Mouse (Mus musculus) ES-Bruce4 (cell line): ENCODE results near the gene Sgpp2. TPM values are rescaled to one million over a fixed set of nuclear protein-coding genes. Genes with fewer than 3 reads are reported as not detected.

Source experiments
- H3K27ac ChIP-seq: 2 replicates; pipeline ENCODE4 v1.5.1; 2012; ENCODE audit warnings: low read length, inconsistent platforms; ENCODE audit not compliant: insufficient read depth
- H3K27me3 ChIP-seq: 2 replicates; pipeline ENCODE4 v1.6.1; 2012; ENCODE audit warnings: mild to moderate bottlenecking, low read length, inconsistent platforms; ENCODE audit not compliant: control insufficient read depth, poor library complexity, insufficient read depth, severe bottlenecking
- H3K36me3 ChIP-seq: 2 replicates; pipeline ENCODE4 v1.6.1; 2012; ENCODE audit warnings: inconsistent platforms, mild to moderate bottlenecking, low read length, moderate library complexity; ENCODE audit not compliant: control insufficient read depth, poor library complexity, insufficient read depth, severe bottlenecking
- H3K4me1 ChIP-seq: one replicate; pipeline ENCODE4 v1.8.1; 2011; ENCODE audit warnings: low read length; ENCODE audit not compliant: control insufficient read depth, insufficient read depth
- H3K4me3 ChIP-seq: 2 replicates; pipeline ENCODE4 v1.5.1; 2011; ENCODE audit warnings: low read depth, mild to moderate bottlenecking, low read length
- H3K9ac ChIP-seq: 2 replicates; pipeline ENCODE4 v1.6.1; 2012; ENCODE audit warnings: low read depth, mild to moderate bottlenecking, inconsistent platforms; ENCODE audit not compliant: poor library complexity, severe bottlenecking
- H3K9me3 ChIP-seq: replicated peaks from 2 replicates; pipeline ENCODE4 v1.6.1; 2012; ENCODE audit warnings: mild to moderate bottlenecking, low read length, inconsistent platforms; ENCODE audit not compliant: control insufficient read depth, poor library complexity, insufficient read depth, severe bottlenecking
- CTCF ChIP-seq: IDR thresholded peaks from one replicate; pipeline ENCODE4 v1.8.1; 2011; ENCODE audit warnings: low read depth, low read length
- EP300 ChIP-seq: IDR thresholded peaks from 2 replicates; pipeline ENCODE4 v1.6.1; 2011; ENCODE audit warnings: low read depth, low read length; ENCODE audit not compliant: insufficient read depth
- POLR2A ChIP-seq: IDR thresholded peaks from one replicate; pipeline ENCODE4 v1.8.1; 2011; ENCODE audit warnings: low read length; ENCODE audit not compliant: insufficient read depth
- polyA plus RNA-seq: library from polyadenylated mRNA; stranded (reverse); fragments of >200 nt; gene quantifications from 2 replicates; pipeline ENCODE4 v1.2.4, GENCODE M21; 2011; ENCODE audit warnings: low read depth; ENCODE audit not compliant: missing spikeins, insufficient read depth, insufficient read length

Sgpp2 gene
- polyA plus RNA-seq, 1 experiment: 0.19 TPM

GRCm38 (mm10) chr1:78448091-78448490 is 137.9 kb downstream of the Sgpp2 start:
- Histone ChIP-seq H3K27ac (no peak overlapping the region), H3K27me3 (no peaks in the 10 kb centered on the region), H3K9me3 (no peaks in the 10 kb centered on the region), H3K4me1 (no peaks in the 10 kb centered on the region), H3K9ac (no peak overlapping the region), H3K4me3 (no peak overlapping the region), H3K36me3 (peaks cover 45% of the 10 kb centered on the region)
- no peak for TF ChIP-seq CTCF

DNA sequence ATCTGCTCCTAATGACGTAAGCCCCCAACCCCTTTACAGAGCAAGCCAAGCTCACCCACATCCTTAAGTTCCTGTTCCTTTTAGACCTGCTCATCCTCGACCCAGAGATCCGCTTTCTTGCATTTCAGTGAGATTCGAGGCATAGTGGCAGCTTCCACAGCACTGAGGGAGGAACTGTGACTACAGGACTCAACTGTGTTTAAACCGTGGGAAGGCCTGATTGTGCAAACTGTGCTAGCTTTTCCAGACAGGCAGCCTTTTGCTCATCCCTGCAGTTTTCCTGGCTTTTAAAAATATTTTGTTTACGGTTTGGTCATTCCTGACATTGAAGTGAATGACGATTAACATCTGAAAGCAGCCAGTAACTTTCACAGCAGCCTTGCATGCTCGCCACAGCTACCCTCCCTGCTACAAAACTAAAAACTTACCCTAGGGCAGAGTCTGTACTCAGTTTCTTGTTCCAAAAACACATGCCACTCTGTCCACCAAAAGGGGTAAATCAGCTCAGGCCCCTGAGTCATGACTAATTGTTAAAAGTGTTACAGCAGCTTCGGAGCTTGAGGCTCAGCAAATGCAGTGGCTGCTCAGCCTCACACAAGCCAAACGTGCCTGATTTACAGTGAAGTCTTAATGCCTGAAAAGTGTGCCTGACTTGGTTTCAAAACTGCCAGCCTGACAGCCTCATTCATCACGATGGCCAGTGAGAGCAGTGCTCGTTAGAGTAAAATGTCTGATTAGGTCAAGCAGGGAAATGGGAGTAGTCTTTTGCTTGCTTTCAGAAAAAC is 141.1 kb downstream of the Sgpp2 start:
- Histone ChIP-seq H3K9ac (no peak overlapping the region), H3K36me3 (peaks cover 46% of the 10 kb centered on the region), H3K27ac (no peak overlapping the region), H3K9me3 (no peaks in the 10 kb centered on the region), H3K27me3 (no peaks in the 10 kb centered on the region), H3K4me1 (no peaks in the 10 kb centered on the region), H3K4me3 (no peak overlapping the region)
- TF ChIP-seq POLR2A: no peak
- TF ChIP-seq EP300: no peak
- TF ChIP-seq CTCF: no peak

GRCm38 (mm10) chr1:78452544-78452943 is 142.4 kb downstream of the Sgpp2 start:
- no peak overlapping the region for H3K4me3 ChIP-seq
- H3K9ac ChIP-seq: no peak overlapping the region
- H3K27ac ChIP-seq: no peak overlapping the region
- no peaks in the 10 kb centered on the region for H3K4me1 ChIP-seq
- H3K36me3 ChIP-seq: peaks cover 50% of the 10 kb centered on the region
- TF ChIP-seq EP300 (no peak), POLR2A (no peak), CTCF (no peak)
- no peaks in the 10 kb centered on the region for H3K27me3 ChIP-seq
- H3K9me3 ChIP-seq: no peaks in the 10 kb centered on the region

GRCm38 (mm10) chr1:78453886-78454285 is 143.7 kb downstream of the Sgpp2 start:
- H3K27me3 ChIP-seq: no peaks in the 10 kb centered on the region
- H3K4me1 ChIP-seq: no peaks in the 10 kb centered on the region
- no peak overlapping the region for H3K9ac ChIP-seq
- no peak overlapping the region for H3K4me3 ChIP-seq
- H3K36me3 ChIP-seq: peaks cover 51% of the 10 kb centered on the region
- H3K9me3 ChIP-seq: no peaks in the 10 kb centered on the region
- no peak for TF ChIP-seq POLR2A
- TF ChIP-seq EP300: no peak
- TF ChIP-seq CTCF: no peak
- H3K27ac ChIP-seq: no peak overlapping the region

DNA sequence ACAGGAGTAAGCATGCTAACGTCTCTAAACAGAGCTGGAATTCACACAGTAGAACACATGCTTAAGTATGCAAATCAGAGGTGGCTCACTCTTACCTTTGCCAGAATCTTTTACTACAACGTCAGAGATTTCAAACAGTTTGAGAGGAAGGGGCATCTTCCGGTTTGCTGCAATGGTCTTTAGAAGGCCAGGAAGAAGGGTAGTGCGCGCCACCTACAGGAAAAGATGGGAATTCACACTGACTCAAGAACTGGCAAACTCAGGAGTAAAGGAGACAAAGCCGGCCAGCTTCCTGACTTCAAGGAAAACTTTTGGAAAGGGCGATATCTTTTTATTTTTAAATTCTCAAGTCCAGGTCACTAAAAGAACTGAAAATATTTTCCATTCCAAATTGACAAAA is 144.5 kb downstream of the Sgpp2 start:
- H3K4me3 ChIP-seq: no peak overlapping the region
- peak; percentile 50 for TF ChIP-seq CTCF
- no peak for TF ChIP-seq POLR2A
- no peak overlapping the region for H3K27ac ChIP-seq
- no peaks in the 10 kb centered on the region for H3K4me1 ChIP-seq
- no peaks in the 10 kb centered on the region for H3K9me3 ChIP-seq
- H3K27me3 ChIP-seq: no peaks in the 10 kb centered on the region
- no peak overlapping the region for H3K9ac ChIP-seq
- peaks cover 50% of the 10 kb centered on the region for H3K36me3 ChIP-seq

Other genes with a start within 250 kb of the Sgpp2 start
- 3.3 and 4.1 TPM in 2 replicates for gene Pax3, start 113.2 kb upstream of the Sgpp2 start, polyA plus RNA-seq
- 171 and 179 TPM in 2 replicates for gene Farsb, start 178.6 kb downstream of the Sgpp2 start, polyA plus RNA-seq
- gene Mogat1, start 200.6 kb downstream of the Sgpp2 start, polyA plus RNA-seq: 1.2 TPM in 1 of 2 replicates, not detected in the other
- 0.52 TPM in 2 replicates for gene BC035947, start 201.8 kb downstream of the Sgpp2 start, polyA plus RNA-seq